Mouse (Mus musculus) megakaryocyte progenitor cell, adult 5-6 weeks (primary cell): ENCODE results near the gene Olfr54. TPM values are rescaled to one million over a fixed set of nuclear protein-coding genes. Genes with fewer than 3 reads are reported as not detected.
"Not testable (repeated sequence)": the region's sequence is repeated elsewhere in the genome, so short reads cannot be mapped to it uniquely, and the experiment has no call there.

Experiments
- ATAC-seq: replicated peaks from 2 replicates; pipeline ENCODE4 v1.8.0; 2016; ENCODE audit warnings: mild to moderate bottlenecking, moderate TSS enrichment, inconsistent platforms; ENCODE audit not compliant: poor library complexity
- total RNA-seq, 2 experiments: library from RNA; stranded (forward) in 1 of 2; stranded (reverse) in 1 of 2; fragments of 157-497, 149-512 nt in 1 of 2; fragments of 200-1000 nt in 1 of 2; gene quantifications; 2 replicates each; pipeline versions ENCODE4 v1.2.3 to v1.2.4; 2015 to 2017

Olfr54 gene
- total RNA-seq (2015) (not detected in 2 replicates), total RNA-seq (2017) (not detected in 2 replicates)

GRCm38 (mm10) chr11:51013936-51014335 lies at the start of gene Olfr54:
Gene Olfr54 (plus strand): TSS chr11:51014236.
- no peak for ATAC-seq

GRCm38 (mm10) chr11:50964886-50965285 lies 49.1 kb upstream of the Olfr54 start:
- ATAC-seq: no peak

- ATAC-seq: no peak
These were observed 47.8 kb upstream of the Olfr54 start, which contains the start of gene Olfr1378 for GRCm38 (mm10) chr11:50966230-50966629. Gene Olfr1378 (plus strand): TSS chr11:50966530.

GRCm38 (mm10) chr11:50977216-50977615 lies 36.8 kb upstream of the Olfr54 start:
- no peak for ATAC-seq

GRCm38 (mm10) chr11:50981667-50982066 lies 32.4 kb upstream of the Olfr54 start, which contains the start of gene Olfr1377:
Gene Olfr1377 (plus strand): TSS chr11:50981967.
- no peak for ATAC-seq

GRCm38 (mm10) chr11:51003296-51003695 lies 10.7 kb upstream of the Olfr54 start, which contains the start of gene Olfr51:
Gene Olfr51 (plus strand): TSS chr11:51003596.
- ATAC-seq: no peak

GRCm38 (mm10) chr11:51011821-51012220 lies 2.2 kb upstream of the Olfr54 start:
- ATAC-seq: no peak

GRCm38 (mm10) chr11:51016341-51016740 lies 2.3 kb downstream of the Olfr54 start:
- ATAC-seq: no peak

GRCm38 (mm10) chr11:51026811-51027210 lies 12.8 kb downstream of the Olfr54 start:
- ATAC-seq: not testable (repeated sequence)

GRCm38 (mm10) chr11:51029381-51029780 lies 15.3 kb downstream of the Olfr54 start:
- ATAC-seq: not testable (repeated sequence)

- no peak for ATAC-seq
These were observed 16.2 kb downstream of the Olfr54 start for GRCm38 (mm10) chr11:51030225-51030624.

GRCm38 (mm10) chr11:51032851-51033250 lies 18.8 kb downstream of the Olfr54 start:
- ATAC-seq: 0 out of 2 replicates have a peak, but pooled peaks have one; percentile 37

- ATAC-seq: not testable (repeated sequence)
These were observed 20.1 kb downstream of the Olfr54 start for GRCm38 (mm10) chr11:51034141-51034540.

GRCm38 (mm10) chr11:51035951-51036350 lies 21.9 kb downstream of the Olfr54 start:
- ATAC-seq: no peak

- not testable (repeated sequence) for ATAC-seq
These were observed 30.7 kb downstream of the Olfr54 start for GRCm38 (mm10) chr11:51044776-51045175.

- not testable (repeated sequence) for ATAC-seq
These were observed 33.8 kb downstream of the Olfr54 start, which contains the start of gene Olfr1375 for GRCm38 (mm10) chr11:51047809-51048208. Gene Olfr1375 (plus strand): TSS chr11:51048109.

- no peak for ATAC-seq
These were observed 37.6 kb downstream of the Olfr54 start for GRCm38 (mm10) chr11:51051678-51052077.

GRCm38 (mm10) chr11:51053230-51053629 lies 39.2 kb downstream of the Olfr54 start:
- ATAC-seq: no peak

GRCm38 (mm10) chr11:51059151-51059571 lies 45.1 kb downstream of the Olfr54 start, which contains the start of gene Zfp354a:
Gene Zfp354a (plus strand): TSS chr11:51059257.
- 0 out of 2 replicates have a peak, but pooled peaks have one; percentile 17 for ATAC-seq

GRCm38 (mm10) chr11:51059640-51060039 lies 45.6 kb downstream of the Olfr54 start:
- no peak for ATAC-seq

- ATAC-seq: no peak
These were observed 46.9 kb downstream of the Olfr54 start for GRCm38 (mm10) chr11:51060981-51061380.

GRCm38 (mm10) chr11:51063276-51063675 lies 49.2 kb downstream of the Olfr54 start:
- no peak for ATAC-seq

GRCm38 (mm10) chr11:51063841-51064240 lies 49.8 kb downstream of the Olfr54 start:
- ATAC-seq: no peak
